Mouse (Mus musculus) kidney, adult 9 months (tissue): Measurements from ENCODE around the gene Ube2v1.

Experiments used
- DNase-seq: peaks from one replicate; pipeline ENCODE4 v3.0.0; 2022

The Ube2v1 gene

GRCm38 (mm10) chr2:167631591-167632448, at the start of gene Ube2v1:
Gene Ube2v1 (minus strand): TSS chr2:167632095.
- peak; percentile 98 for DNase-seq

DNA sequence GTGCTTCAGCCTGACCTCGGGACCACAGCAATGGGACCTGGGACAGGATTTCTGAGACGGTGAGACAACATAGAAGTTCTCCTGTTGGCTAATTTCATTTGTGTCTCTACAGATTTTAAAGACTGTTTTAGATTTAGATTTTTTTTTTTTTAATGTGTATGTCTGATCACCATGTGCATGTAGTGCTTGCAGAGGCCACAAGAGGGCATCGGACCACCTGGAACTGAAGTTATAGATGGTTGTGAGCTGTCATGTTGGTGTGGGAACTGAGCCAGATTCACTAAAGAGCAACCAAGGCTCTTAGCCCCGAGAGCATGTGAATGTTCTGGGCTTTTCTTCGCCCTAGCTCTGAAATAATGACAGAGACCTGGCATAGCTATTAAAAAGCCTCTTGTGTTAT, 48.8 kb upstream of the Ube2v1 start:
- peak; percentile 75 for DNase-seq

GRCm38 (mm10) chr2:167679902-167680430, 48.1 kb upstream of the Ube2v1 start:
- DNase-seq = peak; percentile 82

DNA sequence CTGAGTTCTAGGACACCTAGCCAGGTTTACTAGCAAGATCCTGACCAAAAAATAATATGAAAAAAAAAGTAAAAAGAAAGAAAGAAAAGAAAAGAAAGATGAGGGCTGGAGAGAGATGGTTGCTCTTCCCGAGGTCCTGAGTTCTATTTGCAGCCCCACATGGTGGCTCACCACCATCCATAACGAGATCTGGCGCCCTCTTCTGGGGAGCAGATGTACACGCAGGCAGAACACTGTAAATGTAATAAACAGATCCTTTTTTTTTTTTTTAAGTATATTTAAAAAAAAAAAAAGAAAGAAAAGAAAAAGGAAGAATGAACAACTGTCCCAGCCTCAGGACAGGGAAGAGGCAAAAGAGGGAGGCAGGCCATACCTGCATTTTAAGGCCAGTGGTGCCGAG, 46.7 kb upstream of the Ube2v1 start:
- DNase-seq = no peak

DNA sequence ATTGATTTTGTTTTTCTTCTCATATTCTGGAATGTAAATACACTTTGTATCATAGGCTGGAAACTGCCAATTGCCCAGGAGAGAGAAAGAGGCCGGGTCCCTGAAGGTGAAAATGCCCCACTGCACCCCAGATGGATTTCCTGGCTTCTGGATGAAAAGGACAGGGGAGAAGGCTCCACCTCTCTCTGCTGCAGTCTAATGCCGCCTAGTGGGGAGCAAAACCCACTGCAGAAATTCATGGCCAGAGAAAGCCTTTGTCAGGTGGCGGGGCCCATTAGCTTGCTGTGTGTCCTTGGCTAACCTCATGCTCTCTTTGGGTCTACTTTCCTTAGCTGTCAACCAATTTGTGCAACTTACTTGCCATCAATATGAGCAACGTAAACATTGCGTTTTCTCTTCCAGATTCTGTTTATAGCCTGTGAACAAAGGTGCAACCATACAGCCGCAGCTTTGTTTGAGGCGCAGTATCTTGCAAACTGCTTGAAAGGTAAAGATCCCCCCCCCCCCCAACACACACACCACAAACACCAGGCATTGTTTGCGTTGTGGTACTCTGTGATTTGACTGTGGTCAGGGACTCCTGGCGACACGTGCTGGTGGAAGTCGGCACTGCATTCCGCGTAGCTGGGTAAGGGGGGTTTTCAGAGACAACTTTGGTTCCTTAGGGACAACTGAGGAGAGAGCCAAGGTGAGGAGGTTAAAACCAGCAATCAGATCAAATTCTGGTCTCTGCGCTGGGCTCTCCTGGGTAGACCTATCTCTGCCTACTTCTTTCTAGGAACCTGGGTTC, 43.4 kb upstream of the Ube2v1 start:
- peak; percentile 72 for DNase-seq

DNA sequence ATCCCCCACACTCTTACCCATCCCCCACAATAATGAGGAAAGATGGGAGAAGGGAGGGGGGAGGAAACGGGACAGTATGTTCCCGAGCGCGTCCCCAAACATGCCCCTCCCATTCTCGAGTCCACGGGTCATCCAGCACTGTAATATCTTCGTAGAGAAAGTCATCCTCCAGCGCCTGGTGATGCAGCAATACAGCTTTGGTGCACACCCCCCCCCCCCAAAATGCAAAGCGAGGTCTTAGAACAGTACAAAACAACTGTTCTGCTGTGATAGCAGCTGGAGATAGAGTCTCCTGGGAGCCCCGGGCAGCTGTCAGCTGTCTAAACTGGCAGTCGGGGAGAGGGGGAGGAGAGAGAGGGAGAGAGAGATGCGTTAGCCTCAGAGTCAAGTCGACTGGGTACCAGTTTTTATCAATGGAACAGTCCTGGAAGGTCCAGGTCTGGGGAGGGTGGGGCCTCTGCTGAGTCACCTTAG, 40.4 kb upstream of the Ube2v1 start:
- DNase-seq = peak; percentile 36

GRCm38 (mm10) chr2:167671101-167671633, 39.3 kb upstream of the Ube2v1 start:
- DNase-seq = peak; percentile 90

- no peak for DNase-seq
Measured at GRCm38 (mm10) chr2:167669398-167669797, 37.5 kb upstream of the Ube2v1 start.

GRCm38 (mm10) chr2:167668426-167668825, 36.5 kb upstream of the Ube2v1 start:
- DNase-seq = peak; percentile 89

- peak; percentile 95 for DNase-seq
Measured at GRCm38 (mm10) chr2:167665972-167666713, 34.2 kb upstream of the Ube2v1 start.

DNA sequence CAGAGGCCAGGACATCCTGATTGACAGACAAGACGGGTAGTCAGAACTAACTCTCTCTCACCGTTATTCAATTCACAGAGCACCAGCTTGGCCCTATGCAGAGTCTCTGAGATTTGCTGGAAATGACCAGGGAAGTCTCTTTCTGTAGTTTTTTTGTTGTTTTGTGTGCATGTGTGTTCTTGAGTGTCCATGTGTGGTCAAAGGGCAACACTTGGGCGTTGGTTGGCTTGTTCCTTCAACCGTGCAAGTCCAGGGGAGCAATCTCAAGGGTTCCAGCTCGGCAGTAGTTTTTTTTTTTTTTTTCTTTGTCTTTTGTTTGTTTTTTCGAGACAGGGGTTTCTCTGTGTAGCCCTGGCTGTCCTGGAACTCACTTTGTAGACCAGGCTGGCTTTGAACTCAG, 30.8 kb upstream of the Ube2v1 start:
- DNase-seq = peak; percentile 87

DNA sequence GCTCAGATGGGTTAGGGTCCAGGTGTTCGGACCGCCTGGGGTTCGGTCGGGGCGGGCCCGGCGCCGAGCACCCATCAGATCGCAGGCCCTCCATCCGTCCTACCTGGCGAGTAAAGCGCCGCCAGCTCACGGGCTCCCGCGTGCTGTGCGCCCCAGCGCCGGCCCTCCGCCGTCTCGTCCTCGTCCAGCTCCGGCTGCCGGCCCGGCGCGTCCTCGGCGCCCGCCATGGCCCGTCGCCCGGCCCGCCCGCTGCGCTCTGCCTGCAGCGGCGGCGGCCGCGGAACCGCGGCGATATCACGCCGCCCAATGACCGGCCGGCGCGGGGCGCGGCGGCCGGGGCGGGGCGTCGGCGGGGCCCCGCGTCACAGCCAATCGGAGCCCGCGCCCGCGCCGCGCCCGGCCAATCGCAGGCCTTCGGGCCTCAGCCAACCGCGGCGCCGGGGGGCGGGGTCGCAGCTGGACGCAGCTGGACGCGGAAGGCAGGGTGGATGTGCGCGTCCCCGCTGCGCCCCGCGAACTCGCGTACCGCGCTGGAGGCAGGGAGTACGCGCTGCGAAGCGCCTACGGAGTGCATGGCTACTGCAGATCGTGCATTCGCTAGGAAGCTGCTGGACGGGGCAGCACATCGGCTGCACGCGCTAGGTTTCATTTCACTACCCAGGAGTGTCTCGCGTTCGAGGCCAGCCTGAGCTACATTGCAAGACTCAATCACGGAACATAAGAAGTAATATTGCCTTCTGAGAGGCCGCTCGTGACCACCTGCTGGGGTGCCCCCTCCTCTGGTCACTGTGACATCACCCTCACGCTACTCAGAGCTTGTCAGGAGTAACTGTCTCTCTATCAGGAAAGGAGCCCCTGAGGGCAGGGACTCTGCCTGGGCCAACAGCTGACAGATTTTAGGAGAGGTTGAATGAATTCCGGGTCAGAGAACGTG, 29.6 kb upstream of the Ube2v1 start, which contains the start of gene Gm20431:
Gene Gm20431, minus strand, starts transcription at position 227 of the 934 bp plus-strand sequence.
- DNase-seq = peak; percentile 95

- no peak for DNase-seq
Measured at GRCm38 (mm10) chr2:167660611-167660971, 28.7 kb upstream of the Ube2v1 start.

GRCm38 (mm10) chr2:167659847-167660610, 28.1 kb upstream of the Ube2v1 start:
- DNase-seq = peak; percentile 96

DNA sequence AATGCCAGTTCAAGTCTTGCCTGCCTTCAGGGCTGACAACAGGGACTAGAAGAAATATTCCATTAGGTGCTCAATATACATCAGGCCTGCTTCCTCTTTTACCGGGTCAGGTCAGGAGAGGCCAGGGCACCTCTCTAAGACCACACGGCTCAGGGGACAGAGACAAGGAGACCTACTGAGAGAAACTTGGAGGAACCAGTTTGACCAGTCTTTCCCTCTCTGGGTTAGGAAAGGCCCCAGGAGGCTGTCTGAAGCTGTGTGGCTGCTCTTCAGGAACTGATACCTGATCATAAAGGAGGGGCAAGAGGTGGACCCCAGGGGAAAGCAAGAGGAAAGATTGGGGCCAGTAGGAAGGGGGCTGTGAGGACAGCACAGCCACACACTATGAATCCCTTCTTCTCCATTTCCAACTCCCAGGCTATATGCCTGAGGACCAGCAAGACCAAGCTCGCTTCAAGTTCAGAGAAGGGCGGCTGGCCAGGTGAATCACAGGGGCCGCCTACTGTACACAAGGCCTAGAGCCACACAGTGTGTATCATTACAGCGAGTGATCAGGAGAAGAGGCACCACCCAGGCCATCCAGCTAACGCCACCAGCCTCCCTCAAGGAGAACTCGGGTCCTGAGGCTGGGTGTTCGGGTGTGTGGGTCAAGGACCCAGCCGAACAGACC, 27.4 kb upstream of the Ube2v1 start:
- DNase-seq = peak; percentile 54

DNA sequence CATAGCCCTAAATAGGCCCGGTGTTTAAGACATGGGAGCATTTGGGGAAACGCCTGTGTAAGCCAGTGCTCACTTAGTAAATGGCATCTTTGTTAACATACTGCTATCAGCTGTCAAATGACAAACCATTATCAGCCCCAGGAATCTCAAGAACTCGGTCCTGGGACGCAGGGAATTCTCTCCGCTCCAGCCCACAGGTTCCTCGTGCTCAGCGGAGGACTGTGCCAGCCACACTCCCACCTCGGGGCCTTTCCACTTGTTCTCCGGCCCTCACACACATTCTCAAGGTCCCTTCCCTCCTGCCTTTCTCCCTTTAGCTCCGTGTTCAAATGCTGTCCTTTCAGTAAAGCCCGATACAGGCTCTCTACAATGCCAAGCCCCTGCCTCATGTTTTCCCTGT, 26.8 kb upstream of the Ube2v1 start:
- peak; percentile 41 for DNase-seq

GRCm38 (mm10) chr2:167657973-167658372, 26.1 kb upstream of the Ube2v1 start:
- DNase-seq = peak; percentile 58

DNA sequence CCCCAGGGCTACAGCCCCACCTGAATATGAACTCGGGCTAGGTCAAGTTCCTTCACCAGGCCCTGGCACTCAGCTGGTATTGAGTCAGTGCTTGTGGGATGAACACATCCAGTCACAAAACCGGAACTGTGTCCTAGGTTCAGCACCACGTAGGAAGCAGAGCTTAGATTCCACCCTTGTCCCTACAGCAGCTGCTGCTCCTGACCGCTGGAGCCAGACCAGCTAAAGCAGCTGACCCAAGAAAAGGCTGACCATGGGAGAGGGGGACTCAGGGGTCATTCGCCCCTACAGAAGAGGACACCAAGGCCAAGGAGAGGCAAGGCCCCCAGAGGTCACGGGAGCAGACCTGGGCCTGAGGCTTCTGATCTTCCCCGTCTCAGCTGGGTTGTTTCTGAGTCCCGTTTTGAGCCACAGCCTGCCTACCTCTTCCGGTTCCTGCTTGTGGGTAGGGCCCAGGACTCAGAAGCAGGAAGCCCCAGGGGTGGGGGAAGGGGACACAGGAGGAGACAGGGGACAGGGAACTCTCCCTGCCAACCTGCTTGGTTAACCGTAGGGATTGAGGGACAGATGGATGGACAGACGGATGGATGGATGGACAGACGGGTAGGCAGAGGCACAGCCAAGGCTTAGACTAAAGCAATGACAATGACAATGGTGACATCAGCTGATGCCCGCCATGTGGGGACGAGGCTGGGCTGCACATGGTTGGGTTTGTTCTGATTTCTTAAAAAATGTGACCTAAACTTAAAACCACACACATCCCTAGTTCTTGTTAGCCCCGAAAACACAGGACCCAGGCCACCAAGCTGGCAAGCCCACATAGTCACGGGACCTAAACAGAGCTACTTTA, 25.0 kb upstream of the Ube2v1 start:
- peak; percentile 64 for DNase-seq
